ENCODE assay signal across 8 mouse cellular contexts in the genomic region with DNA sequence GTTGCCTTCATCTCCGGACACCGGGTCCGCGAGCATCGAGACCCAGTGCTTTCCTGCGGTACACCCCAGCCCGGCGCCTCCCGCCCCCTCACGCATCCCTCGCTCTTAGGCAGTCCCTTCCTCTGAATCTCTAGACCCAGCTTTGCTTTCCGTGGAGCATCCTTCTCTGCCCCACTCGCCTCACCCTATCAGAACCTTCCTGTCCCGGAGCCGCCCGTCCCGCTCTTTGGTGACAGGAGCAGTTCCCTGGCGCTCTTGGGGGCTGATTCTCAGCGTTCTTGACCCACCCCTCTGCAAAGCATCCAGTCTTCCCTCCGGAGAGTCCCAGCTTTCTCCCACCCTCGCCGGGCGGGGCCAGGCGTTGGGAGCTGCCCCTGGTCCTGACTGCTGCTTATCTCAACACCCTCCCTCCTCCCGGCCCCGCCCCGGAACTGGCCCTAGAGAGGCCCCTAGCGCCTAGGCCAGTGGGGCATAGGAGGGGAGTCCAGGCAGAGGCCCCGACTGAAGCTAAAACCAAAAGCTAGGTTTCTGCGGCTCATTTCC. TPM values are rescaled to one million over a fixed set of nuclear protein-coding genes. Genes with fewer than 3 reads are reported as not detected.
A peak's percentile ranks its signal among the peaks of the same experiment; 100 is the strongest.
DNase-seq lines count a peak whose midpoint lies in the region; ATAC-seq and TF ChIP-seq lines count a peak whose summit lies in the region.

No protein-coding gene starts in this region.

- no peaks in the 10 kb centered on the region; the same call in 1 of the 2 replicates for H3K4me1 ChIP-seq in cortical plate, adult 2 months (ENCODE audit: control insufficient read depth, insufficient read depth, low read length)
- H3K4me1 ChIP-seq in limb, embryonic 12.5 days (replicated peaks), result peaks cover 10% of the 10 kb centered on the region
- 0 out of 2 replicates have a peak, but pooled peaks cover 4% of the 10 kb centered on the region for H3K4me1 ChIP-seq in midbrain, embryonic 11.5 days (ENCODE audit: control insufficient read depth, insufficient read depth, low read length)

- H3K4me2 ChIP-seq in limb, embryonic 12.5 days, result peak overlapping the region; percentile 94
- H3K4me2 ChIP-seq in midbrain, embryonic 11.5 days, result peak overlapping the region; percentile 63

- H3K9ac ChIP-seq in limb, embryonic 12.5 days (replicated peaks), result peak overlapping the region; percentile 75
- H3K9ac ChIP-seq in midbrain, embryonic 11.5 days (ENCODE audit: low read length), result peak overlapping the region; percentile 74

- intact Hi-C loops in gastrocnemius, postnatal 14 days (cut with DNase I; ENCODE audit: low total_unique reads), result loop anchor here (10.0 kb wide), 1 partner anchor 253 kb away; a partner anchor contains a TSS

- H3K36me3 ChIP-seq in limb, embryonic 12.5 days, result peaks cover 31% of the 10 kb centered on the region
- no peaks in the 10 kb centered on the region for H3K36me3 ChIP-seq in midbrain, embryonic 11.5 days (ENCODE audit: control insufficient read depth, insufficient read depth, low read length)

- no peaks in the 10 kb centered on the region for H3K9me3 ChIP-seq in limb, embryonic 12.5 days
- H3K9me3 ChIP-seq in midbrain, embryonic 11.5 days (ENCODE audit: control insufficient read depth, low read length), result no peaks in the 10 kb centered on the region

- WGBS in limb, embryonic 12.5 days, result under 1% methylated on average over 26 of the region's 30 CpGs
- under 1% methylated on average over 30 of the region's 30 CpGs for WGBS in midbrain, embryonic 11.5 days

- peak overlapping the region; percentile 69 for H3K4me3 ChIP-seq in cortical plate, adult 2 months (ENCODE audit: insufficient read depth, low read length)
- peak overlapping the region; percentile 77 for H3K4me3 ChIP-seq in limb, embryonic 12.5 days (replicated peaks)
- H3K4me3 ChIP-seq in midbrain, embryonic 11.5 days (ENCODE audit: low read depth, low read length), result peak overlapping the region; percentile 65

- peak; percentile 41 to 47 for DNase-seq in B cell, adult 2 months
- peak; percentile 67 to 84 for DNase-seq in adrenal gland, adult (ENCODE audit: inconsistent age in 2 of 2, low spot score in 1 of 2)
- peak; percentile 69 for DNase-seq in gastrocnemius, postnatal 14 days
- peak; percentile 68 for DNase-seq in induced T-regulatory cell, adult 2 months (ENCODE audit: low read depth)
- peak; percentile 97 for DNase-seq in midbrain, embryonic 11.5 days (ENCODE audit: low spot score, missing footprints)
- peak; percentile 48 to 58 for DNase-seq in spleen, postnatal 36 days (ENCODE audit: low spot score in 2 of 2)

- peak; percentile 47; the same call in 1 of the 2 replicates for TF ChIP-seq POLR2A in cortical plate, adult 2 months (IDR thresholded peaks at IDR 0.05; ENCODE audit: extremely low read depth, insufficient read depth, low read length)

- no peaks in the 10 kb centered on the region for H3K27me3 ChIP-seq in limb, embryonic 12.5 days
- H3K27me3 ChIP-seq in midbrain, embryonic 11.5 days (ENCODE audit: control insufficient read depth, insufficient read depth, low read length), result no peaks in the 10 kb centered on the region; the same call in 1 of the 2 replicates

- TF ChIP-seq CTCF in cortical plate, adult 2 months (IDR thresholded peaks at IDR 0.05; ENCODE audit: extremely low read depth, insufficient read depth, low read length), result no peak

- peak overlapping the region; percentile 31 for H3K27ac ChIP-seq in cortical plate, adult 2 months (ENCODE audit: insufficient read depth, low read length)
- H3K27ac ChIP-seq in limb, embryonic 12.5 days, result peak overlapping the region; percentile 62
- H3K27ac ChIP-seq in midbrain, embryonic 11.5 days (ENCODE audit: low read depth, low read length), result peak overlapping the region; percentile 64; the same call in 1 of the 2 replicates

- peak; percentile 40 for ATAC-seq in limb, embryonic 12.5 days (ENCODE audit: insufficient number of reproducible peaks, insufficient read depth, low FRiP score, low TSS enrichment, low read depth)
- peak; percentile 85 for ATAC-seq in midbrain, embryonic 11.5 days (ENCODE audit: low FRiP score)

RNA-seq across cellular contexts. Expression of a gene that starts 0.9 kb away (rescaled TPM):
- 56.0 and 63.7 TPM in 2 replicates for polyA plus RNA-seq in cortical plate, adult 2 months (2012; rRNA removed)
- total RNA-seq in gastrocnemius, postnatal 14 days (2021), result 1 to 10 TPM in 1 of 2 experiments, under 1 TPM in 1; 0.74 to 1.3 TPM
- 3.7 and 5.1 TPM in 2 replicates for polyA plus RNA-seq in limb, embryonic 12.5 days (2016; fragmentation: Nextera tagmentation; extraction: Ambion mirVana)
- polyA plus RNA-seq in midbrain, embryonic 11.5 days (2014; fragmentation: Nextera tagmentation; extraction: Ambion mirVana), result 8.6 and 9.7 TPM in 2 replicates

RNA-seq across cellular contexts. Expression of a gene that starts 12.8 kb away (rescaled TPM):
- 14.3 and 16.0 TPM in 2 replicates for polyA plus RNA-seq in cortical plate, adult 2 months (2012; rRNA removed)
- total RNA-seq in gastrocnemius, postnatal 14 days (2021), result 10 to 100 TPM; 30.5 to 40.5 TPM
- polyA plus RNA-seq in limb, embryonic 12.5 days (2016; fragmentation: Nextera tagmentation; extraction: Ambion mirVana), result 83.2 and 86.9 TPM in 2 replicates
- 33.9 and 34.8 TPM in 2 replicates for polyA plus RNA-seq in midbrain, embryonic 11.5 days (2014; fragmentation: Nextera tagmentation; extraction: Ambion mirVana)

RNA-seq across cellular contexts. Expression of a gene that starts 18.9 kb away (rescaled TPM):
- polyA plus RNA-seq in cortical plate, adult 2 months (2012; rRNA removed), result 195 and 268 TPM in 2 replicates
- under 1 TPM in 1 of 2 experiments, not detected in 1; 0.16 TPM for total RNA-seq in gastrocnemius, postnatal 14 days (2021)
- 0.32 and 0.35 TPM in 2 replicates for polyA plus RNA-seq in limb, embryonic 12.5 days (2016; fragmentation: Nextera tagmentation; extraction: Ambion mirVana)
- 0.23 and 0.26 TPM in 2 replicates for polyA plus RNA-seq in midbrain, embryonic 11.5 days (2014; fragmentation: Nextera tagmentation; extraction: Ambion mirVana)

RNA-seq across cellular contexts. Expression of a gene that starts 33.4 kb away (rescaled TPM):
- 0.21 and 0.66 TPM in 2 replicates for polyA plus RNA-seq in cortical plate, adult 2 months (2012; rRNA removed)
- total RNA-seq in gastrocnemius, postnatal 14 days (2021), result not detected
- not detected in 2 replicates for polyA plus RNA-seq in limb, embryonic 12.5 days (2016; fragmentation: Nextera tagmentation; extraction: Ambion mirVana)
- polyA plus RNA-seq in midbrain, embryonic 11.5 days (2014; fragmentation: Nextera tagmentation; extraction: Ambion mirVana), result not detected in 2 replicates

RNA-seq across cellular contexts. Expression of a gene that starts 48.7 kb away (rescaled TPM):
- polyA plus RNA-seq in cortical plate, adult 2 months (2012; rRNA removed), result 27.2 and 35.7 TPM in 2 replicates
- 10 to 100 TPM; 11.5 to 13.8 TPM for total RNA-seq in gastrocnemius, postnatal 14 days (2021)
- 33.2 and 35.4 TPM in 2 replicates for polyA plus RNA-seq in limb, embryonic 12.5 days (2016; fragmentation: Nextera tagmentation; extraction: Ambion mirVana)
- polyA plus RNA-seq in midbrain, embryonic 11.5 days (2014; fragmentation: Nextera tagmentation; extraction: Ambion mirVana), result 10.0 and 10.7 TPM in 2 replicates

Comparison
In these comparisons a context has a peak if more than half of its experiments do, and no peak if none do; other contexts are left out.
1. Peak in every context shown above with its lines: DNase-seq, ATAC-seq, H3K4me3 ChIP-seq and H3K27ac ChIP-seq.
2. DNase-seq: peak in every context shown above with its lines; median percentile 97 in midbrain, embryonic 11.5 days; 76 in adrenal gland, adult; 69 in gastrocnemius, postnatal 14 days; 68 in induced T-regulatory cell, adult 2 months; 53 in spleen, postnatal 36 days; 44 in B cell, adult 2 months.
3. RNA of a gene that starts 18.9 kb away (polyA plus RNA-seq): 195 to 268 TPM in cortical plate, adult 2 months; 0.32 to 0.35 TPM in limb, embryonic 12.5 days and 0.23 to 0.26 TPM in midbrain, embryonic 11.5 days; every median in the first group is over 100 times any median in the second.